Mouse (Mus musculus) activated CD4-positive, CD25-positive, alpha-beta regulatory T cell, adult 4 months (primary cell): ENCODE data around the gene 4931428L18Rik. TPM values are rescaled to one million over a fixed set of nuclear protein-coding genes. Genes with fewer than 3 reads are reported as not detected.

Experiments
- ATAC-seq: one replicate; pipeline ENCODE4 v1.8.0; 2017
- polyA plus RNA-seq, 2 experiments: library from polyadenylated mRNA; unstranded; fragments of 100-300 nt; shearing (Covaris generic); gene quantifications; one replicate each; pipeline ENCODE4 v1.2.1; 2017

Gene 4931428L18Rik
- not detected for polyA plus RNA-seq

- no peak for ATAC-seq
These were observed at the start of gene 4931428L18Rik, which contains the start of gene Pih1d3 for GRCm38 (mm10) chr1:31222564-31222963. TSS of gene 4931428L18Rik (minus strand) at chr1:31222684. TSS of gene Pih1d3 (plus strand) at chr1:31222838.

GRCm38 (mm10) chr1:31260218-31260923 lies 37.9 kb upstream of the 4931428L18Rik start:
- ATAC-seq: no peak

- no peak for ATAC-seq
These were observed 11.0 kb upstream of the 4931428L18Rik start for GRCm38 (mm10) chr1:31233319-31234036.

- no peak for ATAC-seq
These were observed 1.8 kb downstream of the 4931428L18Rik start for GRCm38 (mm10) chr1:31220599-31221250.

GRCm38 (mm10) chr1:31214831-31215230 lies 7.7 kb downstream of the 4931428L18Rik start:
- no peak for ATAC-seq

GRCm38 (mm10) chr1:31210144-31210543 lies 12.3 kb downstream of the 4931428L18Rik start:
- no peak for ATAC-seq

GRCm38 (mm10) chr1:31205770-31206169 lies 16.7 kb downstream of the 4931428L18Rik start:
- ATAC-seq: no peak

- no peak for ATAC-seq
These were observed 17.1 kb downstream of the 4931428L18Rik start for GRCm38 (mm10) chr1:31205346-31205745.

GRCm38 (mm10) chr1:31203771-31204170 lies 18.7 kb downstream of the 4931428L18Rik start:
- no peak for ATAC-seq

- no peak for ATAC-seq
These were observed 25.5 kb downstream of the 4931428L18Rik start for GRCm38 (mm10) chr1:31196959-31197358.

- no peak for ATAC-seq
These were observed 26.9 kb downstream of the 4931428L18Rik start for GRCm38 (mm10) chr1:31195633-31196032.

- no peak for ATAC-seq
These were observed 32.1 kb downstream of the 4931428L18Rik start for GRCm38 (mm10) chr1:31190237-31190866.

GRCm38 (mm10) chr1:31178264-31178663 lies 44.2 kb downstream of the 4931428L18Rik start:
- no peak for ATAC-seq

GRCm38 (mm10) chr1:31176101-31176500 lies 46.4 kb downstream of the 4931428L18Rik start, which contains the start of gene Lgsn:
TSS of gene Lgsn (plus strand) at chr1:31176401.
- ATAC-seq: no peak

- no peak for ATAC-seq
These were observed 47.1 kb downstream of the 4931428L18Rik start for GRCm38 (mm10) chr1:31175401-31175800.

- no peak for ATAC-seq
These were observed 57.0 kb downstream of the 4931428L18Rik start for GRCm38 (mm10) chr1:31165326-31166121.

GRCm38 (mm10) chr1:31164527-31165189 lies 57.8 kb downstream of the 4931428L18Rik start:
- no peak for ATAC-seq

GRCm38 (mm10) chr1:31156884-31157283 lies 65.6 kb downstream of the 4931428L18Rik start:
- ATAC-seq: no peak

- ATAC-seq: no peak
These were observed 66.3 kb downstream of the 4931428L18Rik start for GRCm38 (mm10) chr1:31156185-31156584.

GRCm38 (mm10) chr1:31153793-31154349 lies 68.6 kb downstream of the 4931428L18Rik start:
- peak; percentile 66 for ATAC-seq
